Mouse (Mus musculus): ENCODE data around the gene Sync. TPM values are rescaled to one million over a fixed set of nuclear protein-coding genes. Genes with fewer than 3 reads are reported as not detected.
A peak's percentile ranks its signal among the peaks of the same experiment; 100 is the strongest.

The Sync gene
- polyA plus RNA-seq, 1 experiment from 2014 or later = 1.7 TPM

DNA sequence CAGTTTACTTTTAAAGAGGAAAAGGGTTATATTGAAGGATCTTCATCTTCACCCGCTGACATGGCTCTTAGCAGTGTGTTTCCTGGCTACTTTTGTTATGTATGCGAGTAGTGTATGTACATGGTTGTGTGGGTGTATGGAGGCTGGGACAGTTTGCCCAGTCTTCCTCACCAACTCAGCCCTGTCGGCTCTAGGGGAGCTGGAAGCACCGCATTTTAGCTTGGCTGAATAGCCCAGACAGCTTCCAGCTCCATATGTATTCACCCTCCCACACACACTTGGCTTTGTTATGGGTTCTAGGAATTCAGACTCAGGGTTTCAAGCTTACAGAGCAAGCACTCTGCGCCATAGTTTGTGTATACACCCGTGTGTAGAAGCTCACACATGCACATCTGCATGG lies 63.7 kb downstream of the Sync start:
- peaks cover 8% of the 10 kb centered on the region; the same call in 1 of the 2 replicates for H3K36me3 ChIP-seq (ENCODE audit: control insufficient read depth, insufficient read depth, low read length)
- H3K4me3 ChIP-seq (ENCODE audit: low read length) = no peak overlapping the region
- ATAC-seq = 0 out of 2 replicates have a peak, but pooled peaks have one; percentile 11
- H3K27ac ChIP-seq (ENCODE audit: low read depth, low read length) = no peak overlapping the region
- no peak overlapping the region for H3K4me2 ChIP-seq (ENCODE audit: low read length)
- H3K9me3 ChIP-seq (ENCODE audit: control insufficient read depth, low read length) = no peaks in the 10 kb centered on the region
- WGBS = 68% methylated on average over 6 of the region's 6 CpGs
- H3K4me1 ChIP-seq (ENCODE audit: control insufficient read depth, insufficient read depth, low read depth, low read length) = no peaks in the 10 kb centered on the region
- H3K9ac ChIP-seq (ENCODE audit: low read depth, low read length) = no peak overlapping the region
- H3K27me3 ChIP-seq (replicated peaks; ENCODE audit: control insufficient read depth, insufficient read depth, low read length) = no peaks in the 10 kb centered on the region

DNA sequence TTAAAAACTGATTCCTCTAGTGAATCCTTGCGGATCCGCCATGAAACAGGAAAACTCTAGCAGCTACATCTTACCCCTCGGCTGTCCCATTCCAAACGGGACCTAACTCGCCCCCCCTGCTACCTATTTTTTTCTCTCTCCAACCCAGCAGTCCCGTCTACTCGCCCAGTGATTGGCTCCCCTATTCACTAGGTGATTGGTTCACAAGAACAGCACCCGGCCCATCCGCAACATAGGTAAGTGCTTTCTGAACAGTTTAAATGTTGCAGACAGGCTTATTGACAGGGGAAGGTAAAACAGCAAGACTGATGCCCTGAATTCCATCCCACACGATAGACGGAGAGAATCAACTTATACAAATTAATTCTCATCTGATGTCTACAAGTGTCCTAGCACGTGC lies 65.8 kb downstream of the Sync start:
- Histone ChIP-seq H3K9ac (ENCODE audit: low read depth, low read length) (no peak overlapping the region), H3K36me3 (ENCODE audit: control insufficient read depth, insufficient read depth, low read length) (peaks cover 18% of the 10 kb centered on the region), H3K27ac (ENCODE audit: low read depth, low read length) (no peak overlapping the region), H3K9me3 (ENCODE audit: control insufficient read depth, low read length) (no peaks in the 10 kb centered on the region), H3K4me2 (ENCODE audit: low read length) (no peak overlapping the region), H3K4me3 (ENCODE audit: low read length) (no peak overlapping the region), H3K27me3 (replicated peaks; ENCODE audit: control insufficient read depth, insufficient read depth, low read length) (no peaks in the 10 kb centered on the region), H3K4me1 (ENCODE audit: control insufficient read depth, insufficient read depth, low read depth, low read length) (no peaks in the 10 kb centered on the region)
- 89% methylated on average over 12 of the region's 12 CpGs for WGBS
- no peak for ATAC-seq

DNA sequence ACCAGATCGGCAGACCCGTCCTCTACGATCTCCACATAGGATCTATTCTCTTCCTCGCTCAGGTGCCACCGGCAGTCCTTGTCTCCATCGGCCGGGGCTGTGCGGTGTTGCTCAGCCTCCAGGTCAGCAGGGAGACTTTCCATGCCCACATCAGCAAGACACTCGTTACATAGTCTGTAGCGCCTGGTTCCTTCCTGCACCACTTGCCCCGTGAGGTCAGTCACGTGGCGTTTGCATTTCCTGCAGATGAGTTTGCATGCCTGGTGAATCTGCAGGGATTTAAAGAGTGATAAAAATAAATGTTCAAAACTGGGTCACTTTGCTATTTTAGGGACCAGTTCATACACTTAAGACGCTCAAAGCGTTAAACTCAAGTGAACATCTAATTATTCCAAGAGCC lies 66.8 kb downstream of the Sync start:
- Histone ChIP-seq H3K36me3 (ENCODE audit: control insufficient read depth, insufficient read depth, low read length) (peaks cover 21% of the 10 kb centered on the region), H3K4me3 (ENCODE audit: low read length) (no peak overlapping the region), H3K27ac (ENCODE audit: low read depth, low read length) (no peak overlapping the region), H3K9ac (ENCODE audit: low read depth, low read length) (no peak overlapping the region), H3K27me3 (replicated peaks; ENCODE audit: control insufficient read depth, insufficient read depth, low read length) (no peaks in the 10 kb centered on the region), H3K4me2 (ENCODE audit: low read length) (no peak overlapping the region), H3K4me1 (ENCODE audit: control insufficient read depth, insufficient read depth, low read depth, low read length) (no peaks in the 10 kb centered on the region), H3K9me3 (ENCODE audit: control insufficient read depth, low read length) (no peaks in the 10 kb centered on the region)
- 83% methylated on average over 15 of the region's 15 CpGs for WGBS
- ATAC-seq = no peak

DNA sequence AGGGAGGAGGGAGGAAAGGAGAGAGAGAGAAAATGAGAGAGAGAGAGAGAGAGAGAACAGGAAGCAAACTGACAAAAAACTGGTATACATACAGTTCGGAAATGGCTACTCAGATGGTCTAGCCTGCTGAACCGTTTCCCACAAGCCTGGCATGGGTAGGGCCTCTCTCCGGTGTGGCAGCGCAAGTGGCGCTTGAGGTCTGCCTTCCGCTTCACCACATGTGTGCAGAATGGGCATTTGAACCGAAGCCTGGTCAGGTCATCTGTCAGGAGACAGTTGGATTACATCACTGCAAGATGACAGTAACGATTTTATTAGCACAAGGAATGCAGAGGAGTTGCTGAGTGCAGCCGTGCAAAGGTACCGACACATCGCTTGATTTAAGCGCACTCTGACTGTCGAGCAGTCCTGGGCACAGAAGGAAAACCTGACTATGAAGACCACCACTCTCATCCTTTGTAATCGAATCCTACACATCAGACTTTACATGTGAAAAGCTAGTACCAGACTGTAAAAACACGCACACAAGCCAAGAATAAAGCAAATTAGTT lies 70.3 kb downstream of the Sync start:
- Histone ChIP-seq H3K4me1 (ENCODE audit: control insufficient read depth, insufficient read depth, low read depth, low read length) (no peaks in the 10 kb centered on the region), H3K27me3 (replicated peaks; ENCODE audit: control insufficient read depth, insufficient read depth, low read length) (no peaks in the 10 kb centered on the region), H3K4me2 (ENCODE audit: low read length) (no peak overlapping the region), H3K36me3 (ENCODE audit: control insufficient read depth, insufficient read depth, low read length) (peaks cover 27% of the 10 kb centered on the region), H3K9me3 (ENCODE audit: control insufficient read depth, low read length) (no peaks in the 10 kb centered on the region), H3K9ac (ENCODE audit: low read depth, low read length) (no peak overlapping the region), H3K4me3 (ENCODE audit: low read length) (no peak overlapping the region), H3K27ac (ENCODE audit: low read depth, low read length) (no peak overlapping the region)
- WGBS = 90% methylated on average over 15 of the region's 15 CpGs
- ATAC-seq = no peak

Small RNA genes lying within 50 kb of the gene (microRNA-seq; reads per million reads assigned to microRNA genes)
- gene Gm22994 = not detected

Other genes starting within 250 kb of the Sync start
- gene Rnf19b, start 229.3 kb upstream of the Sync start, polyA plus RNA-seq (2015; fragmentation: Nextera tagmentation; extraction: Ambion mirVana) = 30.8 and 31.6 TPM in 2 replicates
- gene Tmem54, start 182.1 kb upstream of the Sync start, polyA plus RNA-seq (2015; fragmentation: Nextera tagmentation; extraction: Ambion mirVana) = 0.16 and 0.20 TPM in 2 replicates
- 168 and 199 TPM in 2 replicates for gene Hpca, start 165.6 kb upstream of the Sync start, polyA plus RNA-seq (2015; fragmentation: Nextera tagmentation; extraction: Ambion mirVana)
- 10.7 and 11.6 TPM in 2 replicates for gene Fndc5, start 150.6 kb upstream of the Sync start, polyA plus RNA-seq (2015; fragmentation: Nextera tagmentation; extraction: Ambion mirVana)
- gene S100pbp, start 97.9 kb upstream of the Sync start, polyA plus RNA-seq (2015; fragmentation: Nextera tagmentation; extraction: Ambion mirVana) = 19.1 and 21.6 TPM in 2 replicates
- 108 and 112 TPM in 2 replicates for gene Yars, start 97.9 kb upstream of the Sync start, polyA plus RNA-seq (2015; fragmentation: Nextera tagmentation; extraction: Ambion mirVana)
- gene C77080, start 26.2 kb upstream of the Sync start, polyA plus RNA-seq (2015; fragmentation: Nextera tagmentation; extraction: Ambion mirVana) = 7.0 and 10.8 TPM in 2 replicates
- gene Rbbp4, start 47.8 kb downstream of the Sync start, polyA plus RNA-seq (2015; fragmentation: Nextera tagmentation; extraction: Ambion mirVana) = 238 and 242 TPM in 2 replicates
- gene Zbtb8os, start 48.1 kb downstream of the Sync start, polyA plus RNA-seq (2015; fragmentation: Nextera tagmentation; extraction: Ambion mirVana) = 15.1 and 21.3 TPM in 2 replicates
- gene Zbtb8a, start 90.5 kb downstream of the Sync start, polyA plus RNA-seq (2015; fragmentation: Nextera tagmentation; extraction: Ambion mirVana) = 21.7 and 22.0 TPM in 2 replicates
- gene Zbtb8b, start 153.2 kb downstream of the Sync start, polyA plus RNA-seq (2015; fragmentation: Nextera tagmentation; extraction: Ambion mirVana) = 18.0 and 19.2 TPM in 2 replicates
- 34.6 and 37.4 TPM in 2 replicates for gene Bsdc1, start 174.0 kb downstream of the Sync start, polyA plus RNA-seq (2015; fragmentation: Nextera tagmentation; extraction: Ambion mirVana)
- gene Tssk3, start 203.4 kb downstream of the Sync start, polyA plus RNA-seq (2015; fragmentation: Nextera tagmentation; extraction: Ambion mirVana) = 0.72 and 0.79 TPM in 2 replicates
- gene Fam229a, start 203.6 kb downstream of the Sync start, polyA plus RNA-seq (2015; fragmentation: Nextera tagmentation; extraction: Ambion mirVana) = 0.81 and 1.4 TPM in 2 replicates
- 1,546 and 1,575 TPM in 2 replicates for gene Marcksl1, start 226.0 kb downstream of the Sync start, polyA plus RNA-seq (2015; fragmentation: Nextera tagmentation; extraction: Ambion mirVana)